Mouse (Mus musculus) gastrocnemius, postnatal 36 days (tissue): ENCODE results near the gene Ano6. TPM values are rescaled to one million over a fixed set of nuclear protein-coding genes. Genes with fewer than 3 reads are reported as not detected.

Experiments used
- DNase-seq, 2 experiments: peaks; one replicate each; pipeline ENCODE4 v3.0.0; 2022
- intact Hi-C: fragments of 180-260 bp; cut with DNase I; formaldehyde crosslinking; loops from one replicate; pipeline ENCODE4 v1.15.1; 2025
- long read RNA-seq, 2 experiments: library from polyadenylated mRNA; stranded (forward); transcript quantifications; one replicate each; pipeline ENCODE4 v2.0.0; 2021
- total RNA-seq, 2 experiments: library from RNA; stranded (reverse); gene quantifications; 2 replicates each; pipeline ENCODE4 v1.2.3; 2021

The Ano6 gene
- total RNA-seq = 10 to 100 TPM; 36.1 to 37.1 TPM
- long read RNA-seq, experiment 1, partial matches to known transcripts = 2 of 15 reads
- long read RNA-seq, experiment 1, other reads (novel, unspliced or antisense) = 12 of 15 reads
- long read RNA-seq, experiment 2, full-length matches to known transcripts = 3 of 13 reads
- long read RNA-seq, experiment 2, partial matches to known transcripts = 3 of 13 reads
- long read RNA-seq, experiment 2, other reads (novel, unspliced or antisense) = 7 of 13 reads

DNA sequence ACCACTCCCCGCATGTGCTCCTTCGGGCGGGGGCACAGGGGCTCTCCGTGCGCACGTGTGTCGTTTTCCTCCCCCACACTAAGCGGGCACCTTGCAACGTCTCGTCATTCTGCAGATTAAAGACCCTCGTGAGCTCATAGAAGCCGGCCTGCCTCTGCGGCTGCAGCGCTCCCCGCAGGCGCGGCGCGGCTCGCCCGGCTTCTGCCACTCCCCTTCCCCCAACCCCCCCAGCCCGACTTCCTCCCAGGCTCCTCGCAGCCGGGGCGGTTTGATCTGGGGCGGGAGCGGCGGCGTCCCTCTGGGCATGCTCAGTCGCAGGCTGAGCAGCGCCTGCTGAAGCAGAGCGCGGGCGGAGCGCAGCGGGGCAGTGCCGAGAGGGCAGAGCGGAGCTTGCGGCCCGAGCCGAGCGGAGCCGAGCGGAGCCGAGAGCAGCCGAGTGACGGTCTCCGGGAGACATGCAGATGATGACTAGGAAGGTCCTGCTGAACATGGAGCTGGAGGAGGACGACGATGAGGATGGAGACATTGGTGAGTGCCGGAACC lies at the start of gene Ano6:
Ano6 (plus strand) TSS at position 315 of the 543 bp plus-strand sequence.
- peak; percentile 86 to 92 for DNase-seq
- intact Hi-C loops = loop anchor here (5.0 kb wide), 2 partner anchors 47 to 117 kb away; no protein-coding TSS in a partner anchor

DNA sequence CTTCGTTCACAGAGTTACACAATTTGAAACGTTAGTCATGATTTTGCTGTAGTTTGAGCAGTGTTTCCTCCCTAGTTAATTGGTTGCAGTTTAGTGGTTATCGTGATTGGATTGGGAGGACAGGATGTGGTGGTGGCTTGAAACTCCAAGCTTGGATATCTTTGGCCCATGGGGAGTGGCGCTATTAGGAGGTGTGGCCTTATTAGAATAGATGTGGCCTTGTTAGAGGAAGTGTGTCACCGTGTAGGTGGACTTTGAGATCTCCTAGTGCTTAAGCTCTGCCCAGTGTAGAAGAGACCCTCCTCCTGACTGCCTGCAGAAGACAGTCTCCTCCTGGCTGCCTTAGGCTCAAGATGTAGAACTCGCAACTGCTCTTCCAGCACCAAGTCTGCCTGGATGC lies 47.7 kb upstream of the Ano6 start:
- intact Hi-C loops = no loop called here
- no peak for DNase-seq

GRCm38 (mm10) chr15:95743856-95744255 lies 46.8 kb upstream of the Ano6 start:
- intact Hi-C loops = no loop called here
- DNase-seq = no peak

DNA sequence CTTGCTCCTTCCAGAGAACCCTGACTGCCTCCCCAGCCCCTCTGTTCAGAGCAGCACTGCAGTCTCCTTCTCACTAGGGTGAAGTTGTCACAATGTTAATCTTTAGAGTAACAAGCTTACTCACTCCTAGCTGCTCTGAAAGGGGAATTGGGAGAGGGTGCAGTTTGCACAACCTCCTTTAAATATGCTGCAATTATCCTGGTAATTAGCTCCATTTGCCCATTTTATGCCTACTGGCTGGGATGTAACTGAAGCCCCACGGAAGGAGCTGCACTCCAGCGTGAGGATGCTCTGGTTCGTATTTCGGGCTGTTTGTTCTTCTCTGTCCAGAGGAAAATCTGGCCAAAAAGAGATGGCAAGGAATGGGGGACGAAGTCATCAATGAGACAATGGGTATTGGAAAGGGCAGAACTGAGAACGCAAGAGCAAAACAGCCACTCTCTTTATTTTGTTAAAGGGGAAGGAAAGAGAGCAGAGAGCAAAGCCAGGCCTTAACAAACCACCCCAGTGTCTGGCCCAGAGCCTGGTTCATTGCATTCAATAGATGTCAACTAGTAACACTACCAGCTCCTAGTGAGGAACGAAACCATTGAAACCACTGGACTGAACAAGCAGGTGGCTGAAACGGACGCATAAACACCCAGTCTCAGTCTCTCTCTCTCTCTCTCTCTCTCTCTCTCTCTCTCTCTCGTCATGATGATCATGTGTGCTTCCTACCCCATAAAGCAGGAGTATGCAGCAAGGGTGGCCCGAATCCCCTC lies 45.1 kb upstream of the Ano6 start:
- no peak for DNase-seq
- intact Hi-C loops = no loop called here

DNA sequence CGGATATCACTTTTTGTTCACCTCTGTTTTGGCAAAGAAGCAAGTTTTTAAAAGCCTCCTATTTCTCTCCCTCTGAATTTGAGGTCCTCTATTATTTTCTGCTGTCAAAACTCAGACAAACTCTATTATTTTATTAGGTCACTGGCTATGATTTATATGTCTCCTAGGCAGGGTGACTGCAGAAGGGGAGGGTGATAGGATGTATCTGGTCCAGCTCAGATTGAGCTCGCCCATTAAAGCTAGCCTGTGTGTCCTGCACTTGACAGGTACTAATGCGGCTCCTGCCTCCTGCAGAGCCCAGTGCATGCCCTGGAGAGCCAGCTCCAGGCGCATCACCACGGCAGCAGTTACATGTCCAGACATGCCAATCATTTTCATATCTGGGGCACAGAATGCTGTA lies 44.1 kb upstream of the Ano6 start:
- intact Hi-C loops = no loop called here
- DNase-seq = no peak

GRCm38 (mm10) chr15:95746955-95747931 lies 43.4 kb upstream of the Ano6 start:
- intact Hi-C loops = no loop called here
- no peak for DNase-seq

- DNase-seq = no peak
- intact Hi-C loops = no loop called here
Measured at GRCm38 (mm10) chr15:95749216-95749615, 41.4 kb upstream of the Ano6 start.

GRCm38 (mm10) chr15:95750038-95750437 lies 40.6 kb upstream of the Ano6 start:
- intact Hi-C loops = no loop called here
- DNase-seq = no peak

GRCm38 (mm10) chr15:95751832-95752676 lies 38.6 kb upstream of the Ano6 start:
- no peak for DNase-seq
- intact Hi-C loops = no loop called here

DNA sequence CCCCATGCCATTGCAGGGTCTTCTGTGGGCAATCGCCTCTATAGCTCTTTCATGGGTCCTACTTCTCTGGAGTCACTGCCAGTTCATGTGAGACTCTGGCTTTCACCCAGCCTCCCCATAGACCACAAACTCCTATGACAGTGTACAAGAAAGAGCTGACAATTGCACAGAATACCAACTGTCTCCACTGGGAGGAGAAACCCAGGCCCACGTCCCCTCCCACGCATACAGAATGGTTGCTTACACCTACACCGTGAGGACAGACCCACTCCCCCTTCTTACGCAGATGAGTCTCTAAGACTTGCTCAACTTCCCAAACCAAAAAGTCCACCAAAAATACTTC lies 38.0 kb upstream of the Ano6 start:
- DNase-seq = no peak
- intact Hi-C loops = no loop called here

GRCm38 (mm10) chr15:95753031-95753430 lies 37.6 kb upstream of the Ano6 start:
- intact Hi-C loops = no loop called here
- no peak for DNase-seq

GRCm38 (mm10) chr15:95757169-95757568 lies 33.5 kb upstream of the Ano6 start:
- intact Hi-C loops = no loop called here
- DNase-seq = peak; percentile 59 to 68

DNA sequence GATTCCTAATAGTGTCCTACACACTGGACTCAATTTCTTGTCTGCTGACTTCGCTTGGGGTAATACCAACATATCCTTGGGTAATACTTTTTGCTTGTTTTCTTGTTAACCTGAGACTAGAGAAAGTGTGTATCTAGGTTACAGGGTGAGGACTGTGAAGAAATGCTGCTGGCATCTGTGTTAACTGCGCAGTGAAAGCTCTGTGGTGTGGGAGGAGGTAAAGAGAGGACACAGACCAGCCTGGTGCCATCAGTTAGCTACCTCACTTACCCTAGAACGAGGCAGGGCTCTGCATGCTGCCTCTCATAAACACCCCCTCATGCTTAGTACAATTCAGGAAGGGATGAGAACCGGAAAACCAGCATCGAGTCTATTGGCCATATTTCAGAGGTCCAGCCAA lies 32.6 kb upstream of the Ano6 start:
- intact Hi-C loops = no loop called here
- DNase-seq = no peak

- DNase-seq = no peak
- intact Hi-C loops = no loop called here
Measured at GRCm38 (mm10) chr15:95758696-95759434, 31.8 kb upstream of the Ano6 start.

- intact Hi-C loops = loop anchor here (10.0 kb wide), 1 partner anchor 525 kb away; the partner anchor contains the start of gene Arid2
- no peak for DNase-seq
Measured at GRCm38 (mm10) chr15:95759857-95760256, 30.8 kb upstream of the Ano6 start.

DNA sequence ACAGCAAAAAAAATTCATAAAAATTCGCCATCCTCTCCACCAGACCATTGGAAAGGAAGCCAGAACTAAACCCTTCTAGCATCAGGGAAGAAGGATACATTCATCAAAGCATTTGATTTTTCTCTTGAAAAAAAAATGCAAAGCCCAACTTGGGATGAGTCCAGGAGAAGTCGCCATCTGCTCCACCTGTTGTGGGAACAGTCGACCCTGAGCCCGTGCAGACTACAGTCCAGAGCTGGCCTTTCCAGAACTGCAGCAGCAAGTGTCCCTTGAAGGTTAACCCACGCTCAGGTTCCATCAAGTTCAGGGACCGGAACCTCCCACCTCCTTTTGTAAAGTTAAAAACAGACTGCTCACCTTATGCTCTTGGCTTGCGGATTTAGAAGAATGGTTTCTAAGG lies 29.2 kb upstream of the Ano6 start:
- no peak for DNase-seq
- intact Hi-C loops = loop anchor here (10.0 kb wide), 1 partner anchor 523 kb away; the partner anchor contains the start of gene Arid2

DNA sequence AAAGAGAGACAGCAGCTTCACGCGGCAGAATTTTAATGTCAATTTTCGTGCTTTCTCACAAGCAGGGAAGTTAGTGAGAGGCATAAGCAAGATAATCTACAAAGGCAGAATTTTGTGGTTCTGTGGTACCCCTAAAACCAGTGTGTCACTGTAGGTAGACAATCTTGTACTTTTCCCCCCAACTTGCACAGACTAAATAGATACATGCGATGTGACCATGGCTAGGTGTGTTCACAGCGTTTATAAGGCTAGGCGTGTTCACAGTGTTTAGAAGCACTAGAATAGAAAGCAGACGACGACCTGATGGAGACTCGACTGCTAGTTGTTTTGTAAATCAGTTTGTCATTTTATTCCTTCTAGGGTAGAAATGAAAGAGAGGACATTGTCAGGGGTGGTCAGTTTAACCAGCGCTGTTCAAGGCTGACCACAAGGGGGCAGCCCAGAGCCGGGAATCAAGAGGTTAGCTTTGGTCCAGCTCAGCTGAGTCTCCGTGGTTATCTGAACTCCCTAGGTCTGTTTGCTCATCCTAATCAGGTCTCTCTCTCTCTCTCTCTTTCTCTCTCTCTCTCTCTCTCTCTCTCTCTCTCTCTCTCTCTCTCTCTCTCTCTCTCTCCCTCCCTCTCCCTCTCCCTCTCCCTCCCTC lies 27.9 kb upstream of the Ano6 start:
- intact Hi-C loops = loop anchor here (10.0 kb wide), 1 partner anchor 522 kb away; the partner anchor contains the start of gene Arid2
- DNase-seq = peak; percentile 69 to 75

DNA sequence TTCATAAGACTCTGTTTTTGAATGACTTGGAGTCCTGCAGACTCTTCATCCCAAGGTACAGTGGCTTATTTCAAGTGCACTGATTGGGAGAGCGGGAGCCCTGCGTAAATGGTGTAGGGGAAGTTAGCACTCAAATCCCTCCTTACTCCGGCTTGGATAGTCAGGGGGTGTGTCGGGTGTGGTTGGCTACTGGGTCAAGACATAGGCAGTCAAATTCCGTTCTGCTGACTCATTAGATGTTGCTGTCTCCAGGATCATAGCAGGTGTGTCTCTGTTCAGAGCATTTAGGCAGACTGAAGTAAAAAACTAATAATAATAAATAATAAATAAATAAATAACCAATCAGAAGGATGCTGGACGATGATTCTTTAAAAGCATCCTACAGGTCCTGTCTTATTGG lies 27.2 kb upstream of the Ano6 start:
- intact Hi-C loops = loop anchor here (10.0 kb wide), 1 partner anchor 521 kb away; the partner anchor contains the start of gene Arid2
- no peak for DNase-seq
